Mouse (Mus musculus): ENCODE measurements around the gene Spi1.

- no peak for TF ChIP-seq POLR2A (IDR thresholded peaks at IDR 0.05; ENCODE audit: extremely low read depth, insufficient read depth, low read length)
- 0 out of 2 replicates have a peak, but pooled peaks have one; percentile 1 for TF ChIP-seq CTCF (IDR thresholded peaks at IDR 0.05; ENCODE audit: low read depth, low read length)
Observed at GRCm38 (mm10) chr2:91033000-91033399, 49.2 kb upstream of the Spi1 start.

Measured in liver, adult 2 months (tissue).